Mouse (Mus musculus) lung, embryonic 14.5 days (tissue): Measurements from ENCODE around the gene Ppp1r37. TPM values are rescaled to one million over a fixed set of nuclear protein-coding genes. Genes with fewer than 3 reads are reported as not detected.

Experiments
- ATAC-seq: fragments of 200-750 bp; cut with Nextera tagmentation; 2 replicates; pipeline ENCODE4 v1.8.0; 2017; ENCODE audit warnings: mild to moderate bottlenecking, moderate TSS enrichment, moderate library complexity; ENCODE audit not compliant: insufficient read depth
- DNase-seq: peaks from one replicate; pipeline ENCODE4 v3.0.0-alpha.2; 2015
- H3K27ac ChIP-seq: fragments of 300-500 bp; sonication (generic); 2 replicates; pipeline ENCODE4 v1.5.1; 2014; ENCODE audit warnings: low read depth, mild to moderate bottlenecking, moderate library complexity
- H3K27me3 ChIP-seq: fragments of 300-500 bp; sonication (generic); 2 replicates; pipeline ENCODE4 v1.6.1; 2014; ENCODE audit warnings: low read length, control low read depth; ENCODE audit not compliant: insufficient read depth
- H3K36me3 ChIP-seq: fragments of 300-500 bp; sonication (generic); 2 replicates; pipeline ENCODE4 v1.6.1; 2014; ENCODE audit warnings: control low read depth; ENCODE audit not compliant: insufficient read depth
- H3K4me1 ChIP-seq: fragments of 300-500 bp; sonication (generic); 2 replicates; pipeline ENCODE4 v1.6.1; 2014; ENCODE audit warnings: antibody characterized with exemption, control low read depth; ENCODE audit not compliant: insufficient read depth
- H3K4me2 ChIP-seq: fragments of 300-500 bp; sonication (generic); 2 replicates; pipeline ENCODE4 v1.6.1; 2014; ENCODE audit warnings: mild to moderate bottlenecking
- H3K4me3 ChIP-seq: fragments of 300-500 bp; sonication (generic); 2 replicates; pipeline ENCODE4 v1.5.1; 2014; ENCODE audit warnings: low read depth, low read length
- H3K9ac ChIP-seq: fragments of 300-500 bp; sonication (generic); 2 replicates; pipeline ENCODE4 v1.6.1; 2014
- H3K9me3 ChIP-seq: fragments of 300-500 bp; sonication (generic); 2 replicates; pipeline ENCODE4 v1.6.1; 2016; ENCODE audit warnings: low read depth, low read length, control low read depth
- CTCF ChIP-seq: IDR thresholded peaks from 2 replicates; pipeline ENCODE4 v1.5.1; 2016; ENCODE audit warnings: antibody characterized with exemption, low read depth
- WGBS: fragments of 180-500 bp; shearing (Covaris S2); extraction: QIAGEN DNeasy Blood & Tissue Kit; methylation state at CpG from one replicate; pipeline ENCODE4 v1.1.7; 2014; 5-methylcytosine and 5-hydroxymethylcytosine counted together
- polyA plus RNA-seq: library from polyadenylated mRNA; unstranded; fragments of >200 nt; fragmentation: Nextera tagmentation; extraction: Ambion mirVana; gene quantifications from 2 replicates; pipeline ENCODE4 v1.2.1, GENCODE M21; 2014

The Ppp1r37 gene
- polyA plus RNA-seq, 1 experiment from 2014 or later = 6.2 TPM

GRCm38 (mm10) chr7:19579751-19580150 lies 16.9 kb upstream of the Ppp1r37 start:
- Histone ChIP-seq H3K9me3 (no peaks in the 10 kb centered on the region), H3K4me3 (no peak overlapping the region), H3K27ac (no peak overlapping the region), H3K27me3 (peaks cover 32% of the 10 kb centered on the region), H3K4me1 (0 out of 2 replicates have a peak, but pooled peaks cover 3% of the 10 kb centered on the region), H3K9ac (no peak overlapping the region), H3K4me2 (no peak overlapping the region), H3K36me3 (peaks cover 44% of the 10 kb centered on the region)
- DNase-seq (no peak), ATAC-seq (no peak)
- TF ChIP-seq CTCF = no peak
- WGBS = 85% methylated on average over 10 of the region's 10 CpGs

GRCm38 (mm10) chr7:19578436-19578835 lies 15.6 kb upstream of the Ppp1r37 start:
- ATAC-seq (no peak), DNase-seq (no peak)
- peaks cover 32% of the 10 kb centered on the region for H3K27me3 ChIP-seq
- H3K4me3 ChIP-seq = no peak overlapping the region
- no peaks in the 10 kb centered on the region for H3K9me3 ChIP-seq
- 56% methylated on average over 4 of the region's 4 CpGs for WGBS
- 0 out of 2 replicates have a peak, but pooled peaks cover 3% of the 10 kb centered on the region for H3K4me1 ChIP-seq
- no peak for TF ChIP-seq CTCF
- peaks cover 31% of the 10 kb centered on the region for H3K36me3 ChIP-seq
- H3K4me2 ChIP-seq = peak overlapping the region; percentile 78
- H3K27ac ChIP-seq = no peak overlapping the region
- H3K9ac ChIP-seq = no peak overlapping the region

- DNase-seq = no peak
- no peak for TF ChIP-seq CTCF
- Histone ChIP-seq H3K4me1 (0 out of 2 replicates have a peak, but pooled peaks cover 3% of the 10 kb centered on the region), H3K9ac (no peak overlapping the region), H3K27ac (no peak overlapping the region), H3K4me3 (peak overlapping the region; percentile 43), H3K27me3 (peaks cover 32% of the 10 kb centered on the region), H3K9me3 (no peaks in the 10 kb centered on the region), H3K36me3 (peaks cover 27% of the 10 kb centered on the region), H3K4me2 (peak overlapping the region; percentile 78)
- ATAC-seq = no peak
- whole genome bisulfite sequencing = 13% methylated on average over 10 of the region's 10 CpGs
These were observed 15.1 kb upstream of the Ppp1r37 start for GRCm38 (mm10) chr7:19577877-19578414.

- Histone ChIP-seq H3K27me3 (peaks cover 32% of the 10 kb centered on the region), H3K9ac (peak within 1 kb of the TSS; percentile 47), H3K9me3 (no peaks in the 10 kb centered on the region), H3K4me3 (peak within 1 kb of the TSS; percentile 43), H3K36me3 (peaks cover 22% of the 10 kb centered on the region), H3K4me2 (peak within 1 kb of the TSS; percentile 78), H3K4me1 (0 out of 2 replicates have a peak, but pooled peaks cover 3% of the 10 kb centered on the region), H3K27ac (no peak within 1 kb of the TSS)
- no peak for ATAC-seq
- TF ChIP-seq CTCF = no peak
- DNase-seq = peak; percentile 57
- 1% methylated on average over 56 of the region's 56 CpGs for WGBS
These were observed 14.4 kb upstream of the Ppp1r37 start, which contains the start of the genes Zfp296 and Gemin7 for GRCm38 (mm10) chr7:19577141-19577852. Gene Zfp296 (plus strand): TSS chr7:19577287. Gene Gemin7 (minus strand): TSS chr7:19577595.

DNA sequence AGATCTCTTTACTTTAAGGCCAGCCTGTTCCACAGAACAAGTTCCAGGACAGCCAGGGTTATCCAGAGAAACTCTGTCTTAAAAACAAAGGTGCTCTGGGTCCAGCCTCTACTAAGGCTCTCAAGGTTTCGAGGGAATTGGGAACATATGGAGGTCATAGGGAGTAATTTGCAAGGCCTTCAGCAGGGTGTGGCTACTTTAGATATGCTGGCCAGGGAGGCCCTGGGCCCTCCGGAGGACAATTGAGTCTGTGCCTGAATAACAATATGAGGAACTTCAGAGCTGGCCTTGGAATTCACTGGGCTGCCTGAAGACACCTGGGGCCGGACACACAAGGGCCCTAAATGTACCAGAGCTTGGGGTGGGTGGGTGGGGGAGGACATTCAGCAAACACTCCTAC lies 12.7 kb upstream of the Ppp1r37 start:
- ATAC-seq = no peak
- no peak for DNase-seq
- 61% methylated on average over 3 of the region's 3 CpGs for WGBS

DNA sequence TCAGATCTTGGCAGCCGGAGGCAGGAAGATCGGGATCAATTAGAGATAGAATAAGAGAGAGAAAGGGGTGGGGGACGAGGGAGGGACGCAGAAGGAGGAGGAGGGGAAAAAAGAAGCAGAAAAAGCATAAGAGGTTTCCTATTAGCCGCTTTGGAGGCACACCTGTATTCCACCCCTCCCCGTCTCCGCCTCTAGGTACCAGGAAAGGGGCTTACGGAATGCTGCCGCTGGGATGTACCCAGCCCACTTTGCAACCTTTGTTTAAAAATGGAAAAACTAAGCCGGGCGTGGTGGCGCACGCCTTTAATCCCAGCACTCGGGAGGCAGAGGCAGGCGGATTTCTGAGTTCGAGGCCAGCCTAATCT lies 10.9 kb upstream of the Ppp1r37 start:
- 19% methylated on average over 16 of the region's 16 CpGs for WGBS
- Histone ChIP-seq H3K4me1 (0 out of 2 replicates have a peak, but pooled peaks cover 7% of the 10 kb centered on the region), H3K9ac (peak overlapping the region; percentile 83), H3K4me2 (peak overlapping the region; percentile 95), H3K4me3 (peak overlapping the region; percentile 79), H3K36me3 (peaks cover 21% of the 10 kb centered on the region), H3K27me3 (peaks cover 30% of the 10 kb centered on the region), H3K9me3 (no peaks in the 10 kb centered on the region), H3K27ac (no peak overlapping the region)
- peak; percentile 16 for ATAC-seq
- DNase-seq = no peak
- no peak for TF ChIP-seq CTCF

More for the DNA sequence above, 12.7 kb upstream of the Ppp1r37 start:
- H3K27ac ChIP-seq = no peak overlapping the region
- no peak overlapping the region for H3K4me2 ChIP-seq
- no peak overlapping the region for H3K9ac ChIP-seq
- H3K4me3 ChIP-seq = no peak overlapping the region
- H3K4me1 ChIP-seq = 0 out of 2 replicates have a peak, but pooled peaks cover 7% of the 10 kb centered on the region
- no peaks in the 10 kb centered on the region for H3K9me3 ChIP-seq
- H3K36me3 ChIP-seq = peaks cover 9% of the 10 kb centered on the region
- no peak for TF ChIP-seq CTCF
- H3K27me3 ChIP-seq = peaks cover 32% of the 10 kb centered on the region
